Mouse (Mus musculus): ENCODE measurements around the gene Jmjd4. TPM values are rescaled to one million over a fixed set of nuclear protein-coding genes. Genes with fewer than 3 reads are reported as not detected.

Jmjd4 gene
- polyA plus RNA-seq, 1 experiment from 2014 or later = 17.4 TPM

DNA sequence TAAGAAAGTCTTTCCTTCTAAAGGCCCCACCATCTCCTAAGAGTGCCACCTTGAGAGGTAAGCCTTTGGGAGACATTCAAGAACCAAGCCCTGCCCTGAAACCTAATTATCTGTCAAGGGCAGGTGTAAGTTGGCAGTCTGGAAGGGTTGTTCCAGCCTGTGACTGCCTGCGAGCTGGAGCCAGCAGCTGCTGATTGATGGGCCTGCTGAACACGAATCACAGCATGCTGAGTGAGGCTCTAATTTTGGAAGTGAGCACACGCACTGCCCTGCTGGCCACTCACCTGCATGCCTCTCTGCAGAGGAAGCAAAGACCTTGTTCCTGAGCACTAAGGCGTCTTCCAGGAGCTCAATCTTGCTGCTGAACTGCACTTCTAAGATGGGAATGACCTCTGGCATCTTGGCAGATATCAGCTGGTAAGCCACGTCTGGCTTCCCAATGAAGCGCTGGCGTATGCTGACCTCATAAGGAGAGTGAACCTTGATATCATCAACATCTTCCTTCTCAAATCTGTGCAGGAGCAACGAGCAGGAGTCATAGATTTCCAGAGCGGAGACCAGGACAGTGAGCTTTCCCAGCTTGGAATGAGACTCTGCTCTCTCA lies 21.7 kb upstream of the Jmjd4 start:
- ATAC-seq (ENCODE audit: insufficient number of reproducible peaks, insufficient read depth, low FRiP score, low TSS enrichment, low read depth) = no peak
- no peak overlapping the region for H3K4me3 ChIP-seq (replicated peaks)
- no peak overlapping the region for H3K4me2 ChIP-seq
- no peaks in the 10 kb centered on the region for H3K27me3 ChIP-seq
- WGBS = 87% methylated on average over 9 of the region's 9 CpGs
- H3K36me3 ChIP-seq = peaks cover 88% of the 10 kb centered on the region
- H3K9me3 ChIP-seq = no peaks in the 10 kb centered on the region
- no peak overlapping the region for H3K9ac ChIP-seq (replicated peaks)
- no peak overlapping the region for H3K27ac ChIP-seq
- H3K4me1 ChIP-seq (replicated peaks) = peaks cover 4% of the 10 kb centered on the region; the same call in 1 of the 2 replicates

DNA sequence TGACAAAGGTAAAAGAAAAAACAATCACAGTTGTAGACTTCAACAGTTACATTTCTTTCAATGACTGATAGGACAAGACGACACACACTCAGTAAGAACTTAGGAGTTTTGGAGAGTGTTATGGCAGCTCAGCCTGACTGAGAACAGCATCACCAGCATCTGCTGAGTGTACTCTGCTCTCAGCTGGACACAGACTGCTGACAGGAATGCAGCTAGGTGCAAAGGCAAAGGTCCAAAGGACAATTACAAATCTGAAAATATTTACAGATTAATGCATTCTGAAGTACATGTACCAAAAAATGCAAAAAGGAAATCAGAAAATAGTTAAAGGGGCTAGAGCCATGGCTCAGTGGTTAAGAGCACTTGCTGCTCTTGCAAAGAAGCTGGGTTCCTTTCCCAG lies 19.9 kb upstream of the Jmjd4 start:
- H3K9ac ChIP-seq (replicated peaks) = no peak overlapping the region
- no peaks in the 10 kb centered on the region for H3K9me3 ChIP-seq
- no peak for ATAC-seq (ENCODE audit: insufficient number of reproducible peaks, insufficient read depth, low FRiP score, low TSS enrichment, low read depth)
- H3K4me3 ChIP-seq (replicated peaks) = no peak overlapping the region
- H3K4me1 ChIP-seq (replicated peaks) = peaks cover 4% of the 10 kb centered on the region; the same call in 1 of the 2 replicates
- peaks cover 90% of the 10 kb centered on the region for H3K36me3 ChIP-seq
- no peak overlapping the region for H3K4me2 ChIP-seq
- no peak overlapping the region for H3K27ac ChIP-seq
- 91% methylated on average over 1 of the region's 1 CpGs for WGBS
- no peaks in the 10 kb centered on the region for H3K27me3 ChIP-seq

DNA sequence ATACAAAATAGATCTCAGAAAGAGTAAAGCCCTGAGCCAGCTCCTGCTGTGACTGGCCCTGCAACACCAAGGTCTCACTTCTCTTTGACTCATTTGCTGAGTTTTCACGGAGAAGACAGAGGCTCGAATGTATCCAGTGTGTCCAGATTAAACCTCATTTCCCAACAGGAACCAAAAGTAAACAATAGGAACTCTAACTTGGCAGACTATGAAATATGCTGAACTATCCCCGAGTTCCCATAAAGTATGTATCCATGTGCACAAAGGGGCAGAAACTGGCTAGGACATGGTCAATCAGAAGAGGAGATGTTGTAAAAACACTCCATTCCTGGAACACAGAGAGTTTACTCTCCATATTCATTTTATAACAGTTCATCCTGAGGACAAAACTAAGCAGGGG lies 17.6 kb upstream of the Jmjd4 start:
- no peak overlapping the region for H3K27ac ChIP-seq
- no peak for ATAC-seq (ENCODE audit: insufficient number of reproducible peaks, insufficient read depth, low FRiP score, low TSS enrichment, low read depth)
- no peak overlapping the region for H3K4me2 ChIP-seq
- H3K4me1 ChIP-seq (replicated peaks) = no peaks in the 10 kb centered on the region
- WGBS = 83% methylated on average over 3 of the region's 3 CpGs
- no peak overlapping the region for H3K9ac ChIP-seq (replicated peaks)
- peaks cover 14% of the 10 kb centered on the region for H3K9me3 ChIP-seq
- peaks cover 86% of the 10 kb centered on the region for H3K36me3 ChIP-seq
- H3K4me3 ChIP-seq (replicated peaks) = no peak overlapping the region
- H3K27me3 ChIP-seq = no peaks in the 10 kb centered on the region

DNA sequence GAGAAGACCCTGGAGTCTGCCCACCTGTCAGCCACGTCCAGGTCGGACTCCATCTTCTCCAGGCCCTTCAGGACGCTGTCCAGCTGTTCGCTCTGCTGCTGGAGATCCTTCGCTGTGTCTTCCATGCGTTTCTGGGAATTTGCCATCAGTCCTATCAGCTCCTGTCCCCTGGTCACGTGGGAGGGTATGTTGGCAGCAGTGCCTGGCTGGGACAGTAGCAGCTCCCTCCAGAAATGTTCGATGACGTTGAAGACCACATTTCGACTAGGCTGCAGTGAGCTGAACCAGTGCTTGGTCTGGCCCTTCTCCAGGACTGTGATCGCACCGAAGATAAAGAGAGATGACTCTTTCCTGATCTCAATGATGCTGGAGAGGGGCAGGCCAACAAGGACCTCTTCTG lies 11.9 kb upstream of the Jmjd4 start:
- no peaks in the 10 kb centered on the region for H3K27me3 ChIP-seq
- H3K4me3 ChIP-seq (replicated peaks) = no peak overlapping the region
- no peak overlapping the region for H3K9ac ChIP-seq (replicated peaks)
- H3K27ac ChIP-seq = no peak overlapping the region
- no peaks in the 10 kb centered on the region for H3K4me1 ChIP-seq (replicated peaks)
- peaks cover 14% of the 10 kb centered on the region for H3K9me3 ChIP-seq
- H3K4me2 ChIP-seq = no peak overlapping the region
- no peak for ATAC-seq (ENCODE audit: insufficient number of reproducible peaks, insufficient read depth, low FRiP score, low TSS enrichment, low read depth)
- WGBS = 93% methylated on average over 12 of the region's 12 CpGs
- H3K36me3 ChIP-seq = peaks cover 59% of the 10 kb centered on the region

GRCm38 (mm10) chr11:59443102-59443501 lies 6.7 kb upstream of the Jmjd4 start:
- no peaks in the 10 kb centered on the region for H3K27me3 ChIP-seq
- H3K9me3 ChIP-seq = peaks cover 5% of the 10 kb centered on the region; the same call in 1 of the 2 replicates
- H3K9ac ChIP-seq (replicated peaks) = no peak overlapping the region
- H3K27ac ChIP-seq = no peak overlapping the region
- no peak for ATAC-seq (ENCODE audit: insufficient number of reproducible peaks, insufficient read depth, low FRiP score, low TSS enrichment, low read depth)
- H3K4me3 ChIP-seq (replicated peaks) = no peak overlapping the region
- H3K36me3 ChIP-seq = peaks cover 44% of the 10 kb centered on the region
- no peaks in the 10 kb centered on the region for H3K4me1 ChIP-seq (replicated peaks)
- no peak overlapping the region for H3K4me2 ChIP-seq

DNA sequence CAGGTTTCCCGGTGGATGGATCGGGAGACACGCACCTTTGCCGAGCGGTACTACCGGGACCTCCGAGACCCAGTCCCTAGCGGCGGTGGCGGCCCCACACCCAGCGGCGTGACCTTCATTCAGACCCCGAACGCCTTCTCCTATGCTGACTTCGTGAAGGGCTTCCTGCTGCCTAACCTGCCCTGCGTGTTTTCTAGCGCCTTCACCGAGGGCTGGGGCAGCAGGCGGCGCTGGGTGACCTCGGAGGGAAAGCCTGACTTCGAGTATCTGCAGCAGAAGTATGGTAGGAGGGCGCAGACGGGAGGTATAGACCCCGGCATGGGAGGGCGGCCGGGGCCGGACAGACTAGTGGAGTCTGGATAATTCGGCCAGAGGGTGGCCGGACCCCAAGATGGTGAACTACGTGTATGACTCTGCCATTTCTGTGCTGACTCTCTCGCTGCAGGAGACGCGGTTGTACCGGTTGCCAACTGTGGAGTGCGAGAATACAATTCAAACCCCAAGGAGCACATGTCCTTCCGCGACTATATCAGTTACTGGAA lies 456 bp downstream of the Jmjd4 start:
- Histone ChIP-seq H3K4me1 (replicated peaks) (peaks cover 28% of the 10 kb centered on the region), H3K27ac (peak overlapping the region; percentile 85), H3K4me2 (peak overlapping the region; percentile 91), H3K36me3 (peaks cover 52% of the 10 kb centered on the region), H3K27me3 (no peaks in the 10 kb centered on the region), H3K9me3 (no peaks in the 10 kb centered on the region), H3K9ac (replicated peaks) (peak overlapping the region; percentile 82), H3K4me3 (replicated peaks) (peak overlapping the region; percentile 73)
- ATAC-seq (ENCODE audit: insufficient number of reproducible peaks, insufficient read depth, low FRiP score, low TSS enrichment, low read depth) = peak; percentile 60; the same call in 1 of the 2 replicates
- WGBS = under 1% methylated on average over 38 of the region's 38 CpGs

GRCm38 (mm10) chr11:59451086-59451485 lies 1.2 kb downstream of the Jmjd4 start, which contains the start of gene Snap47:
TSS of gene Snap47 (minus strand) at chr11:59451186.
- peak within 1 kb of the TSS; percentile 73 for H3K4me3 ChIP-seq (replicated peaks)
- H3K9ac ChIP-seq (replicated peaks) = peak within 1 kb of the TSS; percentile 82
- H3K4me1 ChIP-seq (replicated peaks) = peaks cover 28% of the 10 kb centered on the region
- H3K9me3 ChIP-seq = no peaks in the 10 kb centered on the region
- H3K4me2 ChIP-seq = peak within 1 kb of the TSS; percentile 91
- H3K36me3 ChIP-seq = peaks cover 54% of the 10 kb centered on the region
- H3K27ac ChIP-seq = peak within 1 kb of the TSS; percentile 85
- 80% methylated on average over 4 of the region's 4 CpGs for WGBS
- H3K27me3 ChIP-seq = no peaks in the 10 kb centered on the region
- ATAC-seq (ENCODE audit: insufficient number of reproducible peaks, insufficient read depth, low FRiP score, low TSS enrichment, low read depth) = no peak

- Histone ChIP-seq H3K4me2 (no peak overlapping the region), H3K4me3 (replicated peaks) (no peak overlapping the region), H3K9me3 (no peaks in the 10 kb centered on the region), H3K36me3 (peaks cover 86% of the 10 kb centered on the region), H3K4me1 (replicated peaks) (peaks cover 8% of the 10 kb centered on the region), H3K27ac (no peak overlapping the region), H3K27me3 (no peaks in the 10 kb centered on the region), H3K9ac (replicated peaks) (no peak overlapping the region)
- WGBS = 96% methylated on average over 2 of the region's 2 CpGs
- no peak for ATAC-seq (ENCODE audit: insufficient number of reproducible peaks, insufficient read depth, low FRiP score, low TSS enrichment, low read depth)
These were observed 6.5 kb downstream of the Jmjd4 start for GRCm38 (mm10) chr11:59456346-59456745.

DNA sequence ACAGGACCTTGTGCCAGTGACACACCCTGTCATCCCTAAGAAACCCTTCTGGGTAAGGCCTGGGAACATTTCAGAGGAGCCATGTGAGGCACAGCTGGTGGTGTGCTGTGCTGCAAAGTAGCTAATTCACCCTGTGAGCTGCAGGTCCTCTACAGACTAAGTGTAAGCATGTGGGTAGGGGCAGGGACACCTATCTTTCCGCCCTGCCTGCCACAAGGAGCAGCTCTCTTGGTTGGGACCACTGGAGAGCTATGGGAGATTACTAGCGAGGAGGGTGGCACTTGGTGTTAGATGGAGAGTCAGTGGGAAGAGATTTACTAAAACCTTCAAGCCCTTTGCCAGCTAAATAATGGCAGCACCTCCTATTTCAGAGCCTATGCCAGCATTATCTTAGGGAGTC lies 7.0 kb downstream of the Jmjd4 start:
- no peak overlapping the region for H3K4me3 ChIP-seq (replicated peaks)
- H3K36me3 ChIP-seq = peaks cover 85% of the 10 kb centered on the region
- H3K4me2 ChIP-seq = no peak overlapping the region
- H3K27me3 ChIP-seq = no peaks in the 10 kb centered on the region
- H3K4me1 ChIP-seq (replicated peaks) = peaks cover 3% of the 10 kb centered on the region; the same call in 1 of the 2 replicates
- no peak overlapping the region for H3K9ac ChIP-seq (replicated peaks)
- no peak overlapping the region for H3K27ac ChIP-seq
- no peaks in the 10 kb centered on the region for H3K9me3 ChIP-seq
- 85% methylated on average over 2 of the region's 2 CpGs for WGBS
- ATAC-seq (ENCODE audit: insufficient number of reproducible peaks, insufficient read depth, low FRiP score, low TSS enrichment, low read depth) = no peak

- H3K9ac ChIP-seq (replicated peaks) = no peak overlapping the region
- H3K4me1 ChIP-seq (replicated peaks) = peaks cover 2% of the 10 kb centered on the region; the same call in 1 of the 2 replicates
- no peak overlapping the region for H3K4me3 ChIP-seq (replicated peaks)
- H3K27ac ChIP-seq = peak overlapping the region; percentile 53; the same call in 1 of the 2 replicates
- H3K36me3 ChIP-seq = peaks cover 88% of the 10 kb centered on the region
- WGBS = 51% methylated on average over 5 of the region's 5 CpGs
- no peak overlapping the region for H3K4me2 ChIP-seq
- peaks cover 20% of the 10 kb centered on the region for H3K9me3 ChIP-seq
- no peaks in the 10 kb centered on the region for H3K27me3 ChIP-seq
- ATAC-seq (ENCODE audit: insufficient number of reproducible peaks, insufficient read depth, low FRiP score, low TSS enrichment, low read depth) = no peak
These were observed 9.1 kb downstream of the Jmjd4 start for GRCm38 (mm10) chr11:59458973-59459372.

DNA sequence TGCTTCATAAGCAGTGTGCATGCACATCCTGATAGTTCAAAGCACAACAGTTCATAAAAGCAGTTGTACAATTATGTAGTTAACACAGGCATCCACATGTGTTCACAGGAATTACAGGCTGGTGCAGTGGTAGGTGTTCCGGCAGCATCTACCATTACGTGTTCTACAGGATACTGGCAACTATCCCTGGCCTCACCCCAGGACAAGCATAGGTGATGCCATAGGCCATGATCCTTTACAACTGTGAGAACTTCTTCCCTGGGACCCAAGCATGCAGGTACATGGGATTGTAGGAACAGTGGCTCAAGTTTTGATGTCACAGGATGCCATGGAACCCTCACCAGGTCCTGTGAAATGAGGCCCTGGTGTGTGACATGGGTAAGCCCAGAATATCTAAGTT lies 10.6 kb downstream of the Jmjd4 start:
- Histone ChIP-seq H3K4me2 (no peak overlapping the region), H3K9ac (replicated peaks) (no peak overlapping the region), H3K4me1 (replicated peaks) (peaks cover 2% of the 10 kb centered on the region; the same call in 1 of the 2 replicates), H3K36me3 (peaks cover 86% of the 10 kb centered on the region), H3K27ac (no peak overlapping the region), H3K4me3 (replicated peaks) (no peak overlapping the region), H3K27me3 (no peaks in the 10 kb centered on the region), H3K9me3 (peaks cover 31% of the 10 kb centered on the region)
- WGBS = 97% methylated on average over 2 of the region's 2 CpGs
- ATAC-seq (ENCODE audit: insufficient number of reproducible peaks, insufficient read depth, low FRiP score, low TSS enrichment, low read depth) = no peak

Data from limb, embryonic 12.5 days (tissue).